Mouse (Mus musculus) adrenal gland, adult 8-10 months (tissue): ENCODE results near the gene Tnfrsf12a. TPM values are rescaled to one million over a fixed set of nuclear protein-coding genes. Genes with fewer than 3 reads are reported as not detected.

Source experiments
- DNase-seq: peaks from one replicate; pipeline ENCODE4 v3.0.0; 2022
- total RNA-seq, 4 experiments: library from RNA; stranded (reverse); gene quantifications; 2 replicates each; pipeline ENCODE4 v1.2.4; 2022

The Tnfrsf12a gene
- total RNA-seq, 4 experiments from 2014 or later, result 156 to 243 (median 195) TPM

GRCm38 (mm10) chr17:23680336-23680735 is 3.1 kb upstream of the Tnfrsf12a start:
- no peak for DNase-seq

DNA sequence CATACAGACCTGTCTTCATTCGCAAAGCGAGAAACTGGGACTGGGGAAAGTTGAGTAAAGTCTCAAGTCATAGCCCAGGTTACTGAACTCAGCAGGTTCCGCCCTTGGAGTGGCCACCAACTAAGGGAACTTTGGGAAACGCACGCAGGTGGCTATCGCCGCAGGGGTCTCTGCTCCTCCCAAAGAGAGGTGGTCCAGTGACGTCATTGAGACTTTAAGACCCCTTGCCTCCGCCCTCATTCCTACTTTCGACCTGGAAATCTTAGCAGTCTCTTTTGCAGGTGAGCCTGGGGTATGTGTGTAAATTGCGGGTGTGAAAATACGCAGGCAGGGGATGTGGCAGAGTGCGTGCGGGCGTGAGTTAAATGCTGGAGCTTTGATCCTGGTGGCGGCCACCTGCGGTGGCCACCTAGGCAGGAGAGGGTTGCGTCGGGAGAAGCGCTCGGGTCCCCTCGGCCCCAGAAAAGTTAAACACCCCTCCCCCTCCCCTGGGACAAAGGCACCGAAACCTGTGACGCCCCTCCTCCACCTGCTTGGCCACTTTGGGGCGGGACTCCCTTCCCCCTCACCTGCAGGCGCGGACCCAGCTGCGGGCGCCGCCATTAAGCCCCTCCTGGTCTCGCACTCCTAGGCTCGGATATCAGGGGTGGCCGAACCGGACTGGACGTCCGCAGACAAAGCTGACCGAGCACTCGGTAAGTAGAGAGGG is 2.0 kb upstream of the Tnfrsf12a start, which contains the start of gene Cldn6:
Gene Cldn6, plus strand, starts transcription at position 123 of the 709 bp plus-strand sequence.
- DNase-seq, result no peak

DNA sequence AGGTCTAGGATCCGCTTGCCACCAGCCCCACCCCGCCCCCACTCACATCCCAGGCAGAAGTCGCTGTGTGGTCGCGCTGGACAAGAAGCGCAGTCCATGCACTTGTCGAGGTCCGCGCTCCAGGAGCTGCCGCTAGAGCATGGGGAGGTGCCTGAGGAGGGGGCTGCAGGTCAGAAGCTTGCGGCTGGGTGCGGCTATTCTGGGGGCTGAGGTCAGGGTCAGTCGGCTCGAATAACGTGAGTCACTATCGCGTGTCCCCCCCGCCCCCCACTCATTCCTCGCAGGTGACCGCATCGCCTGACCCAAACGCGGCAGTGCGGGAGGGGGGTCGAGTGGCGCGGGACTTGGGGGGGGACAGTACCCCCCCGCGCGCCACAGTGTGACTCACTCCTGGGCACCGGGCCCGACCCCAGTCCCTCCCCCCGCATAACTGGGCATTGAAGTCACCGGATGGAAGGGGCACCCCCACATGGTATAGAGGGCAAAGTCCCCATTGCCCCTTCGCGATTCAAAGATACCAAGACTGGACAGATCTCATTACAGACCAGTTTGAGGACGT is 716 bp downstream of the Tnfrsf12a start:
- peak; percentile 65 for DNase-seq

DNA sequence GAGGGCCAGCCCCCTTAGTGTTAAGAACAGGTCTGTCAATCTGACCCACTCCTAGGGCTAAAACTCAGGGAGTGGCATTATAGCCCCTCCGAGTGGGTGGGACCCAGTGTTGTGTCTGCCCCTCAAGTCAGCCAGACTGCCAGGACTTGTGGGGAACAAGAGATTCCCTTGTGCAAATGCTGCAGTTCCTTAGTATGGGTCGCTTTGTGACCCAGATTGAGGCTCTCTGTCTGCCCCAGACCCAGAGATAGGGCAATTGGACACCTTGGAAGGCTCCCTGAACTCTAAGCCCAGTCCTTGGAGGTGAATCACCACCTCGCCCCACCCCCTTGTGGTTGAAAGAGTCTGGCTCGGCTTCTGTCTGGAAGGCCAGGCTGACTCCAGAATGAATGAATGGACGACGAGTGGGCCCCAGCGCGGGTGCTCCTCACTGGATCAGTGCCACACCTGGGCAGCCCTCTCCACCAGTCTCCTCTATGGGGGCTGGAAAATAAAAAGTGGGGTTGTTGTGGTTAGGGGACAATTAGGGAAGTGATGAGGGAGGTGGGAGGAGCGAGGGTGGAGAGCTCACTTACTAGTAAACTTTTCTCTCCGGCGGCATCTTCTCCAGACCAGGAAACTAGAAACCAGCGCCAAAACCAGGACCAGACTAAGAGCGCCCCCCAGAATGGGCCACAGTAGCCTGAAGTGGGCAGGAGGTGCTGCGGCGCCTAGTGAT is 1.5 kb downstream of the Tnfrsf12a start:
- peak; percentile 87 for DNase-seq

DNA sequence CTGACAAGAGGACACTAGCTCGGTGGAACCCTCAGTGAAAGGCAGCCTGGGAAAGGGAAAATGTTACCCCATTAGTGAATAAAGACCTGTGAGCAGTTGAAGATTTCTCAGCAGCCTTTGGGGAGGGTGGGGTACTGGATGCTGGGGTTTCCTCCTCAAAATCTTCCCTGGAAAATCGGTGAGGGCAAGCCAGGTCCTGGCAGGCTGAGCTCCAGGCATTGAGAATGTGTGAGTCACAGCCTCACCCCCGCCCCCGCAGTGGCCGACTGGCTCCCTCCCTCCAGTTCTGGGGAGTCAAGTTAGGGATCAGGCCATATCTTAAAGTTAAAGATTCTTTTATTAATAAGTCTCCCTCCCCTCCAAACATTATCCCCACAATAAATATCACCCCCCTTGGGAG is 2.1 kb downstream of the Tnfrsf12a start:
- peak; percentile 78 for DNase-seq

GRCm38 (mm10) chr17:23674271-23674952 is 2.9 kb downstream of the Tnfrsf12a start:
- no peak for DNase-seq

GRCm38 (mm10) chr17:23673424-23674073 is 3.7 kb downstream of the Tnfrsf12a start, which contains the start of the genes Hcfc1r1 and Thoc6:
Hcfc1r1 (plus strand) TSS chr17:23673596.
Thoc6 (minus strand) TSS chr17:23673882.
- peak; percentile 93 for DNase-seq

- no peak for DNase-seq
Measured at GRCm38 (mm10) chr17:23672761-23673160, 4.5 kb downstream of the Tnfrsf12a start.

GRCm38 (mm10) chr17:23671519-23671918 is 5.7 kb downstream of the Tnfrsf12a start:
- DNase-seq, result no peak

DNA sequence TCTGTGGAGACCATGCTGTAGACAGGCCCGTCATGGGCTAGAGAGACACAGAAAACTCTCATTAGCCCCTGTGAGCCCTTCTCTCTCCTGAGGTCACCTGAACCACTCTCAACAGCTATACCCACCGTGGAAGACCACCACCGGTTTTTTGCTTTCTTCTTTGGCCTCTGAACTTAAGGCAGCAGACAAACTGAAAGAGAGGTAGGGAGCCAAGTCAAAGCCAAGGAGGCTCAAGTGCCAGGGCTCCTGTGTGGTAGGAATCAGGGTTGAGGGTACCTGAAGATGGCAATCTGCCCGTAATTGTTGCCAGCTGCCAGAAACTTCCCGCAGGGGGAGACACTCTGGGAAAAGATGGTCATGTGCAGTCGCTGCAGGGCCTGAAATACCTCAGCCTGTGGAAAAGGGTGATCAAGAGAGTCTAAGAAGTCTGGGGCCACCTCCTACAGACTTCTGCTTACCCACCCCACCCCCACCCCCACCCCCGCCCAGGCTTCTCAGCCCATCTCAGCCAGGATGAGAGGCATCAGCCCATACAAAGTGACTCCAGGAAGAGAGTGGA is 6.7 kb downstream of the Tnfrsf12a start:
- no peak for DNase-seq

DNA sequence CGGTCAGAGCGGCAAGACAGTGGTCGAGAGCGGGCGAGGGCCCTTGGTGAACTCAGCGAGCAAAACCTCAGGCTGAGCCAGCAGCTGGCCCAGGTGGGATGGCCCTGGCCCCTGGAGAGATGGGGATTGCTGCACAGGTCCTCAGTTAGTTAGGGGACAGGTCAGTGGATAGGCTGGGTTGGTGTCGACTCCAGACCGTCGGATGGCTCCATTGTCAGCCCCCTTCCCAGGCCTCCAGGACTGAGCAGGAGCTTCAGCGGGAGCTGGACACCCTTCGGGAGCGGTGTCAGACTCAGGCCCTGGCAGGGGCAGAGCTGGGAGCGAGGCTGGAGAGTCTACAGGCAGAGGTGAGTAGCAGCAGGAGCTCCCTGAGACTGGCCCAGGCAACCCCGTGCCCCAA is 11.8 kb downstream of the Tnfrsf12a start:
- DNase-seq, result no peak

DNA sequence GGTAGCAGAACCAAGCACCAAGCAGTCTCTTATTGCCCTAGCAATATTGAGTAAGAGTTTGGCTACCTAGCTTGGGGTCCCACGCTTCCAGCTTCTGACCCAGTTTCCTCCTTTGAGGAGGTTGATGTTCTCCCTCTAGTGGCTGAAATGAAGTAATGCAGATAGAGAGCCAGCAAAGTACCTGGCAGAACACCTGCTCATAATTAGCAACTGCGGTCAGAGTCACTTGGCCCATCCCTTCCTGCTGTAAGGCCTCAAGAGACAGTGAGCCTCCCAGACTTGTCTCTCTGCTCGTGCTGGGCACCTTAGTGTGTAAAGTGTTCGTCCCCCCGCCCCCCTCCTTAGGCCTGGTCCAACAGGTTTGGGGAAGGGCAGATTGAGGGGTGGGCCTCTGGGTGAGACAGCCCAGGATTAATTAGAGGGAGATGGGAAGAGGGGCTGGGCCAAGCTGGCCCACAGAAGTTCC is 12.7 kb downstream of the Tnfrsf12a start:
- DNase-seq, result no peak

- DNase-seq, result no peak
Measured at GRCm38 (mm10) chr17:23661526-23661925, 15.7 kb downstream of the Tnfrsf12a start.

GRCm38 (mm10) chr17:23660876-23661200 is 16.4 kb downstream of the Tnfrsf12a start:
- no peak for DNase-seq

GRCm38 (mm10) chr17:23660117-23660875 is 17.0 kb downstream of the Tnfrsf12a start, which contains the start of gene Bicdl2:
Bicdl2 (plus strand) TSS chr17:23660506.
- DNase-seq, result no peak

GRCm38 (mm10) chr17:23658450-23658849 is 18.8 kb downstream of the Tnfrsf12a start:
- no peak for DNase-seq

DNA sequence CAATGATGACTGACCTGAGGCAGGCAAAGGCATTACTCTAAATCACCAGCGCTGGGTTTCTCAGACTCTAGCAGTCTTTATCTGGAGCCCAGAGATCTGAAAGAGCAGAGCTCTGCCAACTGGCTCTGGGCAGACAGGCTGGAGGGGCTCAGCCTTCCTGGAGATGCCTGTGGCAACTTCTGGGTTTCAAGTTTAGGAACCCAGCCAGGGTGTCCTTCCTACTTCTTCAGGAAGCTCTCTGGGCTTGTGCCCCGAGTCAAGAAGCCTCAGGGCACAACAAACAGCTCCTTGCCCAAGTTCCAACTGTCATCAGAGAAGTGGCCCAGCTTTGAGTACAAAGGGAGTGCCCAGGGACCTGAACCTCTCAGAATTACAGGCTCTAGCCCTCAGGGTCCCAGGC is 22.9 kb downstream of the Tnfrsf12a start:
- DNase-seq, result no peak

GRCm38 (mm10) chr17:23654001-23654400 is 23.3 kb downstream of the Tnfrsf12a start:
- no peak for DNase-seq

DNA sequence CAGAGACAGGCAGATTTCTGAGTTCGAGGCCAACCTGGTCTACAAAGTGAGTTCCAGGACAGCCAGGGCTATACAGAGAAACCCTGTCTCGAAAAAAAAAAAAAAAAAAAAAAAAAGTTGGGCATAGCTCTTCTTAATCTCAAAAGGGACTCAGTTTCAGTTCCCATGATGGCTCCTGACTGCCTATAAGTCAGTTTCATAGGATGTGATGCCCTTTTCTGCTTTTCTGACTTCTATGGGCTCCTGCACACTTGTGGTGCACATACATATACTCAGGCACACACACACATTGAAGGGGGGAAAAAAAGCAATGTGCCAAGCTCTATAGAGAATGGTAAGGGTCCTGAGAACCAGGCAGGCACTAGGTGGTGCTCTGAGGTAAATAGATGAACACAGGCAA is 23.9 kb downstream of the Tnfrsf12a start:
- DNase-seq, result no peak

- no peak for DNase-seq
Measured at GRCm38 (mm10) chr17:23651363-23651762, 25.9 kb downstream of the Tnfrsf12a start.

GRCm38 (mm10) chr17:23645894-23646293 is 31.4 kb downstream of the Tnfrsf12a start:
- no peak for DNase-seq
